Mouse (Mus musculus): ENCODE results near the gene Trem2. TPM values are rescaled to one million over a fixed set of nuclear protein-coding genes. Genes with fewer than 3 reads are reported as not detected.
"Not testable (repeated sequence)": the region's sequence is repeated elsewhere in the genome, so short reads cannot be mapped to it uniquely, and the experiment has no call there.

Gene Trem2
- 1.5 and 1.7 TPM in 2 replicates for polyA plus RNA-seq (2016; fragmentation: Nextera tagmentation; extraction: Ambion mirVana)

- no peak for ATAC-seq (ENCODE audit: insufficient number of reproducible peaks, low FRiP score)
- H3K4me3 ChIP-seq, result no peak within 1 kb of the TSS
- WGBS, result 66% methylated on average over 5 of the region's 5 CpGs
These were observed at the start of gene Trem2 for GRCm38 (mm10) chr17:48346231-48346630. Trem2 (plus strand) TSS chr17:48346401.

GRCm38 (mm10) chr17:48299203-48299602 lies 47.0 kb upstream of the Trem2 start, which contains the start of gene Treml2:
Treml2 (plus strand) TSS chr17:48299498.
- Histone ChIP-seq H3K9ac (no peak within 1 kb of the TSS), H3K27me3 (replicated peaks) (0 out of 2 replicates have a peak, but pooled peaks cover 4% of the 10 kb centered on the region), H3K4me2 (peak within 1 kb of the TSS; percentile 14), H3K9me3 (replicated peaks) (no peaks in the 10 kb centered on the region), H3K36me3 (no peaks in the 10 kb centered on the region), H3K27ac (ENCODE audit: poor library complexity, severe bottlenecking) (peak within 1 kb of the TSS; percentile 30; the same call in 1 of the 2 replicates), H3K4me3 (peak within 1 kb of the TSS; percentile 30), H3K4me1 (replicated peaks) (peaks cover 4% of the 10 kb centered on the region; the same call in 1 of the 2 replicates)
- ATAC-seq (ENCODE audit: insufficient number of reproducible peaks, low FRiP score), result peak; percentile 92
- WGBS, result 24% methylated on average over 3 of the region's 4 CpGs

More at GRCm38 (mm10) chr17:48346231-48346630, at the start of gene Trem2:
- H3K4me1 ChIP-seq (replicated peaks), result no peaks in the 10 kb centered on the region
- peaks cover 10% of the 10 kb centered on the region; the same call in 1 of the 2 replicates for H3K27me3 ChIP-seq (replicated peaks)
- H3K36me3 ChIP-seq, result no peaks in the 10 kb centered on the region
- no peak within 1 kb of the TSS for H3K4me2 ChIP-seq
- H3K9ac ChIP-seq, result no peak within 1 kb of the TSS
- H3K27ac ChIP-seq (ENCODE audit: poor library complexity, severe bottlenecking), result no peak within 1 kb of the TSS
- H3K9me3 ChIP-seq (replicated peaks), result no peaks in the 10 kb centered on the region

- 0 out of 2 replicates have a peak, but pooled peaks cover 4% of the 10 kb centered on the region for H3K27me3 ChIP-seq (replicated peaks)
- 48% methylated on average over 7 of the region's 7 CpGs for WGBS
- no peaks in the 10 kb centered on the region for H3K9me3 ChIP-seq (replicated peaks)
- peak overlapping the region; percentile 14 for H3K4me2 ChIP-seq
- peak overlapping the region; percentile 30; the same call in 1 of the 2 replicates for H3K27ac ChIP-seq (ENCODE audit: poor library complexity, severe bottlenecking)
- peak overlapping the region; percentile 30 for H3K4me3 ChIP-seq
- no peak for ATAC-seq (ENCODE audit: insufficient number of reproducible peaks, low FRiP score)
- no peak overlapping the region for H3K9ac ChIP-seq
- no peaks in the 10 kb centered on the region for H3K36me3 ChIP-seq
- peaks cover 8% of the 10 kb centered on the region; the same call in 1 of the 2 replicates for H3K4me1 ChIP-seq (replicated peaks)
These were observed 46.4 kb upstream of the Trem2 start for GRCm38 (mm10) chr17:48299756-48300155.

DNA sequence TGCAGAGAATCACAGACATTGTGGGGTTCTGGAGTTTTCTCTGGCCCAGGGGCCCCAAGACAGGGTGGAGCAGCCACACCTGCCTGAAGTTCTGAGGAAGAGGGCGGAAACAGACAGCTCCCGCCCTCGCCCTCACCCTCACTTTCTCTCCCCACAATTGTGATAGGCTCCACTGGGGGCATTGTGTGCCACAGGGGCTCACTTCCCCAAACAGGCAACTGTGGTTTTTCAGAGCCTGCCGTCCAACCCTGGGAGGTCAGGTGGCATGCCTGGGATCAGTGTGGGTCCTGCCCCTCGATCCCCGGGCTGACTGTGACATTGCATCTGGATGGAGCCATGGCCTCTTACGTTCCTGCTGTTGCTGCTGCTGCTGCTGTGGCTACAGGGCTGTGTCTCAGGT lies 46.0 kb upstream of the Trem2 start:
- ATAC-seq (ENCODE audit: insufficient number of reproducible peaks, low FRiP score), result peak; percentile 59
- H3K4me1 ChIP-seq (replicated peaks), result peaks cover 8% of the 10 kb centered on the region; the same call in 1 of the 2 replicates
- 0 out of 2 replicates have a peak, but pooled peaks cover 4% of the 10 kb centered on the region for H3K27me3 ChIP-seq (replicated peaks)
- no peaks in the 10 kb centered on the region for H3K9me3 ChIP-seq (replicated peaks)
- peak overlapping the region; percentile 30 for H3K4me3 ChIP-seq
- 0 out of 2 replicates have a peak overlapping the region, but pooled peaks have one; percentile 30 for H3K27ac ChIP-seq (ENCODE audit: poor library complexity, severe bottlenecking)
- peak overlapping the region; percentile 14 for H3K4me2 ChIP-seq
- 59% methylated on average over 7 of the region's 7 CpGs for WGBS
- H3K36me3 ChIP-seq, result no peaks in the 10 kb centered on the region
- H3K9ac ChIP-seq, result no peak overlapping the region

- H3K9me3 ChIP-seq (replicated peaks), result no peaks in the 10 kb centered on the region
- WGBS, result 74% methylated on average over 9 of the region's 9 CpGs
- 0 out of 2 replicates have a peak, but pooled peaks cover 4% of the 10 kb centered on the region for H3K27me3 ChIP-seq (replicated peaks)
- H3K4me1 ChIP-seq (replicated peaks), result peaks cover 8% of the 10 kb centered on the region; the same call in 1 of the 2 replicates
- ATAC-seq (ENCODE audit: insufficient number of reproducible peaks, low FRiP score), result no peak
- no peak overlapping the region for H3K9ac ChIP-seq
- H3K27ac ChIP-seq (ENCODE audit: poor library complexity, severe bottlenecking), result no peak overlapping the region
- no peaks in the 10 kb centered on the region for H3K36me3 ChIP-seq
- peak overlapping the region; percentile 30 for H3K4me3 ChIP-seq
- H3K4me2 ChIP-seq, result peak overlapping the region; percentile 14
These were observed 45.3 kb upstream of the Trem2 start for GRCm38 (mm10) chr17:48300861-48301260.

DNA sequence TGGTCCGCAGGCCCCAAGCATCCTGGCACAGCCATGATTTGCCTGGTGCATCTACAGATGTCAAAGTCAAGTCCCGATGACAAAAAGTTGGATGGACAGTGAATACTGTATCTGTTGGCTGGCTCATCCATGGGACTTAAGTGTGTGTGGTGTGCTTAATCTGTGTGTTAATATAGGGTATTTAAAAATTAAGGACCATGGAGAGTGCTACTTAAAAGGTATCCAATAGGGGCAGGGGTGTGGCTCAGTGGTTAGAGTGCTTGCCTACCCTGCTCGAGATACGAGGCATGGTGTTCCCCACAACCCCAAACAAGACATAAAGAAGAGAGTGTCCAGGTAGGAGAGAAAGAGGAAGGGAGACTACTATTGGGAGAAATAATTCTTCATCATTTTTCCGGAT lies 44.4 kb upstream of the Trem2 start:
- H3K9ac ChIP-seq, result no peak overlapping the region
- no peaks in the 10 kb centered on the region for H3K36me3 ChIP-seq
- no peak for ATAC-seq (ENCODE audit: insufficient number of reproducible peaks, low FRiP score)
- no peaks in the 10 kb centered on the region for H3K9me3 ChIP-seq (replicated peaks)
- no peak overlapping the region for H3K4me3 ChIP-seq
- 86% methylated on average over 5 of the region's 5 CpGs for WGBS
- H3K27ac ChIP-seq (ENCODE audit: poor library complexity, severe bottlenecking), result no peak overlapping the region
- H3K4me1 ChIP-seq (replicated peaks), result peaks cover 8% of the 10 kb centered on the region; the same call in 1 of the 2 replicates
- H3K4me2 ChIP-seq, result 0 out of 2 replicates have a peak overlapping the region, but pooled peaks have one; percentile 14
- H3K27me3 ChIP-seq (replicated peaks), result 0 out of 2 replicates have a peak, but pooled peaks cover 4% of the 10 kb centered on the region

DNA sequence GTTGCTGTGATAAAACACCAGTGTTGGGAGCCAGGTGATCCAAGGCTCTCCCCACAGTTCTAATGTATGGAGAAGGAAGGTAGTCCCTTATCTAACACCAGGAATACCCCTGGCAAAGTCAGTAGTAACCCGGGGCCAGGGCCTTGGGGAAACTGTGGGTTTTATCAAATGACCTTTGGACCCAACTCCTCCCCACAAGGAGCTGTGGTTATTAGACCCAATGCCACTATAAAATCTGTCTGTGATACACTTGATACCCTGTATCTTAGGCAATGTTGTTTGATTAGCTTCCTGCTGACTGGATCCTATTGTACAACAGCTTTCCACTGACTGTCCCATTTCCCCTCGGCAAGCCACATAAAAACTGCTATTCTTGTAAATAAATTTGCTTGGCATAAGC lies 34.1 kb upstream of the Trem2 start:
- Histone ChIP-seq H3K27ac (ENCODE audit: poor library complexity, severe bottlenecking) (no peak overlapping the region), H3K9ac (no peak overlapping the region), H3K4me2 (no peak overlapping the region), H3K27me3 (replicated peaks) (no peaks in the 10 kb centered on the region), H3K4me1 (replicated peaks) (no peaks in the 10 kb centered on the region), H3K36me3 (no peaks in the 10 kb centered on the region), H3K9me3 (replicated peaks) (no peaks in the 10 kb centered on the region), H3K4me3 (no peak overlapping the region)
- ATAC-seq (ENCODE audit: insufficient number of reproducible peaks, low FRiP score), result no peak
- 57% methylated on average over 2 of the region's 2 CpGs for WGBS

- H3K4me3 ChIP-seq; H3K9me3 ChIP-seq (replicated peaks); H3K27me3 ChIP-seq (replicated peaks); H3K36me3 ChIP-seq; H3K9ac ChIP-seq; H3K4me2 ChIP-seq; H3K4me1 ChIP-seq (replicated peaks); ATAC-seq (ENCODE audit: insufficient number of reproducible peaks, low FRiP score); H3K27ac ChIP-seq (ENCODE audit: poor library complexity, severe bottlenecking): not testable (repeated sequence)
- 75% methylated on average over 3 of the region's 3 CpGs for WGBS
These were observed 30.2 kb upstream of the Trem2 start, which contains the start of gene B430306N03Rik for GRCm38 (mm10) chr17:48315905-48316579. B430306N03Rik (plus strand) TSS chr17:48316141.

DNA sequence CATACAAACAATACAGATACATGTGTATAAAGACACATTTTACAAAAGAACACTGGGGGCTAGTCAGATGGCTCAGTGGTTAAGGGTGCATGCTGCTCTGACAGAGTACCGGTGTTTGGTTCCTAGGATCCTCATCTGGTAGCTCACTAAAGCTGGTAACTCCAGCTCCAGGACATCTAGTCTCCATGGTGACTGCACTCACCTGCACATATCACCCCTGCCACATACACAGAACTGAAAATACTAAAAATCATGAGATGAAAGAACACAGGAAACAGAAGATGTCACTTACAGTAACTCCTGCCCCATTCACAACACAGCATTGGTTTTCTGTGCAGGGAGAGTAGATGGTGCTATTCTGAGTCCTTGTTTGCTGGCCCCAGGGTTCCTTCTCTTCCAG lies 27.5 kb upstream of the Trem2 start:
- Histone ChIP-seq H3K36me3 (no peaks in the 10 kb centered on the region), H3K27ac (ENCODE audit: poor library complexity, severe bottlenecking) (no peak overlapping the region), H3K9ac (no peak overlapping the region), H3K4me1 (replicated peaks) (no peaks in the 10 kb centered on the region), H3K27me3 (replicated peaks) (no peaks in the 10 kb centered on the region), H3K4me3 (no peak overlapping the region), H3K9me3 (replicated peaks) (no peaks in the 10 kb centered on the region), H3K4me2 (no peak overlapping the region)
- ATAC-seq (ENCODE audit: insufficient number of reproducible peaks, low FRiP score), result no peak
- 79% methylated on average over 1 of the region's 1 CpGs for WGBS

DNA sequence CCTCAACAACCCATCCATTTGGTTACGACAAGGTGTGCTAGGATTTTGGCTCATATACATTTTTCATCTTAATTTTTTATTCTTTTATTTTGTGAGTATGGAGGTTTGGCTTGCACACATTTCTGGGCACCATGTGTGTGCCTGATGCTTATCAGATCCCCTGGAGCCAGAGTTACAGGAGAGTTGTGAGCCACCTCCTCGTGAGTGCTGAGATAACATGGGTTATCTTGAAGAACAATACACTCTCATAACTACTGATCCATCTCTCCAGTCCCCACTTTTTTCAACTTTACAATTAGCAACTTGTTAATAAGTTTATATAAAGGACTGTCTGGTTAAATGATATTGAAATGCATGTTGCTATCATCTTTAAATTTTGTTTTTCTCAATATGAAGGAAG lies 24.9 kb upstream of the Trem2 start:
- no peak for ATAC-seq (ENCODE audit: insufficient number of reproducible peaks, low FRiP score)
- Histone ChIP-seq H3K27ac (ENCODE audit: poor library complexity, severe bottlenecking) (no peak overlapping the region), H3K27me3 (replicated peaks) (no peaks in the 10 kb centered on the region), H3K4me1 (replicated peaks) (no peaks in the 10 kb centered on the region), H3K4me2 (no peak overlapping the region), H3K4me3 (no peak overlapping the region), H3K9ac (no peak overlapping the region), H3K36me3 (no peaks in the 10 kb centered on the region), H3K9me3 (replicated peaks) (no peaks in the 10 kb centered on the region)
- 60% methylated on average over 2 of the region's 2 CpGs for WGBS

DNA sequence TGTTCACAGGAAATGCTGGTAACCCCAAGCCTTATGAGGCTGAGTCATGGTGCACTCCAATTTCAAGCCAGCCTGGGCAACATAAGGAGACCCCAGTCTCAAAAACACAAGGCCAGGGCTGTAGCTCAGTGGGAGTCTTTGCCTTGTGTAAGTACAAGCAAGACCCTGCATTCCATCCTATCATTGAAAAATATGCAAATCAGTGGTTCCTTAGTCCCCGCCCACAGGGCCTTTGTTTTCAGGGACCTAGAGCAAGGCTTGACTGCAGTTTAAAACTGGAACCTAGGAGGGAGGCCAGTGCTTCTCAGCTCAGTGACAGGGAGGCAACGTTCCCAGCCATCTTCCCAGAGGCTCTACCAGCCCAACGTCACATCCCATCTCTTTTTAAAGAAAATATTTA lies 23.0 kb upstream of the Trem2 start:
- H3K27me3 ChIP-seq (replicated peaks), result no peaks in the 10 kb centered on the region
- H3K36me3 ChIP-seq, result no peaks in the 10 kb centered on the region
- H3K4me3 ChIP-seq, result no peak overlapping the region
- H3K4me1 ChIP-seq (replicated peaks), result no peaks in the 10 kb centered on the region
- no peak overlapping the region for H3K27ac ChIP-seq (ENCODE audit: poor library complexity, severe bottlenecking)
- no peaks in the 10 kb centered on the region for H3K9me3 ChIP-seq (replicated peaks)
- WGBS, result 69% methylated on average over 3 of the region's 3 CpGs
- no peak overlapping the region for H3K9ac ChIP-seq
- H3K4me2 ChIP-seq, result no peak overlapping the region
- ATAC-seq (ENCODE audit: insufficient number of reproducible peaks, low FRiP score), result no peak
